Comparison of ENCODE assay signal across 10 mouse cellular contexts in the genomic region with DNA sequence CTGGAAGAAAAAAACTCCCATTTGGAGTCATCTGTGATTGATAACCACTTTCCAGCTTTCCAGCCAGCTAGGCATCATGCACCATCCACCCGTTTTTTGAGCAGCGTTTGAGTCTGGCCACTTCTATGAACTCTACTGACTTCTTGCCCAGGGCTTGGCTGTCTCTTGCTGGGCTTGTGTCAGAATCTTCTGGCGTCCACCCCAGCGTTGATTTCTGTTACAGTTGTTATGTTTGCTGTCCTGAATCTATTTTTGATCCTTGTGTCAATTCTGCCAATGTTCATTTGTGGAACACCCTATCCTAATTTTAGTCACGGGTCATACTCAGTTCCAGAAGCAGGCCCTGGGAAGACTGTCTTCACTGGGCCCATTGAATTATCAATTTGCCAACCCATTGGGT. TPM values are rescaled to one million over a fixed set of nuclear protein-coding genes. Genes with fewer than 3 reads are reported as not detected.
DNase-seq lines count a peak whose midpoint lies in the region.
"Had no signal": no experiment of that assay in that cellular context is flagged by ENCODE, and none has a peak within 500 bp of the region (broad histone marks: within the 10 kb centered on the region; RNA-seq: fewer than 3 reads in every experiment).

No protein-coding gene starts in this region.

- intact Hi-C loops in heart, postnatal 25 days (cut with DNase I): loop anchor here (5.0 kb wide), 2 partner anchors 209 to 444 kb away; no protein-coding TSS in a partner anchor

- DNase-seq in cerebellum, adult 9-11 months: peak; percentile 28
- no peak for DNase-seq in cerebellum, postnatal 36 days
- peak; percentile 77 for DNase-seq in NIH3T3 (ENCODE audit: low read depth)
- peak; percentile 76 for DNase-seq in gastrocnemius, postnatal 10 days
- DNase-seq in heart, postnatal 25 days (ENCODE audit: low spot score): peak; percentile 56
- no peak for DNase-seq in embryo, embryonic 11 days
- DNase-seq in layer of hippocampus, postnatal 10 days (ENCODE audit: low spot score in 2 of 2): no peak
- no peak for DNase-seq in kidney, adult 11 months
- DNase-seq: kidney, postnatal 36 days; right cerebral cortex, adult 18-20 months had no signal

RNA-seq across cellular contexts. Expression of a gene that starts 12.8 kb away (rescaled TPM):
- total RNA-seq in gastrocnemius, postnatal 10 days (2021): 1 to 10 TPM; 6.8 to 7.5 TPM
- 1 to 10 TPM; 3.7 to 4.7 TPM for total RNA-seq in heart, postnatal 25 days (2021)
- total RNA-seq in layer of hippocampus, postnatal 10 days (2021): 10 to 100 TPM; 28.2 to 28.3 TPM

Comparison
In these comparisons a context has a peak if more than half of its experiments do, and no peak if none do; other contexts are left out.
1. DNase-seq: peak in cerebellum, adult 9-11 months (single experiment), NIH3T3 (single experiment), gastrocnemius, postnatal 10 days (single experiment) and heart, postnatal 25 days (single experiment); none in cerebellum, postnatal 36 days (0 of 2), embryo, embryonic 11 days (single experiment), layer of hippocampus, postnatal 10 days (0 of 2) and kidney, adult 11 months (single experiment).